Mouse (Mus musculus) 416B (cell line): ENCODE measurements at regions not wholly inside any gene's neighbourhood (a gene's known extent, or its start where the extent isn't known, plus 50 kb on each side); places are given as distances from the start of the nearest gene placed in this dataset.
"Not testable (repeated sequence)": the region's sequence is repeated elsewhere in the genome, so short reads cannot be mapped to it uniquely, and the experiment has no call there.

ENCODE experiments used
- DNase-seq: peaks from one replicate; pipeline ENCODE4 v3.0.0; 2011; ENCODE audit warnings: low read depth

GRCm38 (mm10) chr5:4355609-4356224 is 163.6 kb downstream of the Mterf1b start:
- no peak for DNase-seq

DNA sequence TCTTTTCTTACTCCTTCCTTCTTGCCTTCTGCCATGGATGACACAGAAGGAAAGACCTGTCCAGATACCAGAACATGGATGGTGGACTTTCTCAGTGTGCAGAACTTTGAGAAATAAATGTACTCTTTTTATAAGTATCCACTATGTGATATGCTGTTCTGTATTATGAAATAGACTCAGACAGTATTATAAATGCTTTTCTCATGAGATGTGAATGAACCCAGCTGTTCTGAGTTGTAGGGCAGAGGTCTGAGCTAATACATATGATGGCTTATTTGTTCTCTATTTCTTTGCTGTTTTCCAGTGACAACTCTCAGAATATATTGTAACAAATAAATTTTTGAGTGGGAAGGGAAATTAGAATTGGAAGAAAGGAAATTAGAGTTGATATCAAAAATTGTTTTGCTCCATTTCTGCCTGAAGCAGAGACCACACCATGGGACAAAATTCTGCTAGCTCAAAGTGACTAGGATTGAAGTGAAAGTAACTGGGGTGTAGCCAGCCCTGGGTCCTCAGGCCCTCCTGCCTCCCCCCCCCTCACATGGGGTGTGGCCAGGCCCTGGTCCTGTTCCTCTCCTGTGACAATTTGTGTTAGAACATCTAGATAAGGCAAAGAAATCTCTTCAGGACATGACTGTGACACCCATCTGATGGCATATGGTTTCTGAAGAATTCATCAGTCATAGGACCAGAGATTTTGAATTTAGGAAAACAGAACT is 164.5 kb downstream of the Mterf1b start:
- DNase-seq, result not testable (repeated sequence)

GRCm38 (mm10) chr5:4361547-4361946 is 169.4 kb downstream of the Mterf1b start:
- DNase-seq, result not testable (repeated sequence)

DNA sequence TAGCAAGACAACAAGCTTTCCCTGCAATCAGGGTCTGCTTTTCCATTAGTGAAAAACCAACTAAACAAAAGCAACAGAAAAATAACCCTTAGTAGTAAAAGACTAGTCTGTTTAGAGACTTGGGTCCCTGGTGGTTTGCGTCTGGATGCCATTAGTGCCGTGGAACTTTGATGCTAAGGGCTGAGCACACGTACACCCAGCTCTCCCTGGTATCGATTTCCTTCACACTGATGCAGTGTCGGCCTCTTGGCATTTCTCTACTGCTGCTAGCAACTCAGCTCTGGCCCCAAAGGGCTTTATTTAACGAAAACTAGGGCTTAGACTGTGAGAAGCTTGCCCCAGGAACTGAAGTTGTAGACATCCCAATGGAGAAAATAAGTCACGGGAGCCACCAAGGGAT is 192.6 kb downstream of the Mterf1b start:
- DNase-seq, result not testable (repeated sequence)

DNA sequence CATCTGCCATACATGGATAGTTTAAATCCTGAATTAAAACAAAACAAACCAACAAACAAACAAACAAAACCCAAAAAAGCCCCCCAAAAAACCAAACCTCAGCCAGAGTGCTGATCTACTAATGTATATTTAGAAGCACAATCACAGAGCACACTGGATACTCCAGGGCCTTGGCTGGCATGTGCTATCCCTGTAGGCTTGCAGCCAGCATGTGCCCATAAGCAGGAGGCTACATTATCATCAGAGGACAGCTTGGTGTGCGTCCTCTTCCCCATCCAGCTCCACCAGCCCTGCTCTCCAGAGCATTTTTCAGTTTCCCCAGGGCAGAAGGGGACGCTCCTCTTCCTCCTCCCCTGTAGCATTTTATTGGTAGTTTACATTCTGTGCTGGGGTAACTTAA is 198.9 kb downstream of the Mterf1b start:
- no peak for DNase-seq

GRCm38 (mm10) chr5:4394353-4395052 is 202.3 kb downstream of the Mterf1b start:
- not testable (repeated sequence) for DNase-seq

- no peak for DNase-seq
Measured at GRCm38 (mm10) chr5:4398087-4398486, 205.9 kb downstream of the Mterf1b start.

- no peak for DNase-seq
Measured at GRCm38 (mm10) chr5:4417761-4418160, 225.6 kb downstream of the Mterf1b start.
